Mouse (Mus musculus) liver, embryonic 13.5 days (tissue): ENCODE measurements around the gene Mab21l1. TPM values are rescaled to one million over a fixed set of nuclear protein-coding genes. Genes with fewer than 3 reads are reported as not detected.

Experiments used
- ATAC-seq: fragments of 200-750 bp; cut with Nextera tagmentation; 2 replicates; pipeline ENCODE4 v1.8.0; 2017; ENCODE audit warnings: low read depth, mild to moderate bottlenecking, moderate number of reproducible peaks, moderate library complexity
- DNase-seq: peaks from one replicate; pipeline ENCODE4 v3.0.0; 2022
- H3K27ac ChIP-seq: fragments of 300-500 bp; sonication (generic); 2 replicates; pipeline ENCODE4 v1.5.1; 2015; ENCODE audit warnings: moderate library complexity, mild to moderate bottlenecking, inconsistent platforms
- H3K27me3 ChIP-seq: fragments of 300-500 bp; sonication (generic); 2 replicates; pipeline ENCODE4 v1.6.1; 2015; ENCODE audit warnings: mild to moderate bottlenecking, inconsistent platforms
- H3K36me3 ChIP-seq: fragments of 300-500 bp; sonication (generic); 2 replicates; pipeline ENCODE4 v1.6.1; 2015; ENCODE audit warnings: mild to moderate bottlenecking, inconsistent platforms
- H3K4me1 ChIP-seq: fragments of 300-500 bp; sonication (generic); replicated peaks from 2 replicates; pipeline ENCODE4 v1.6.1; 2015; ENCODE audit warnings: inconsistent platforms
- H3K4me2 ChIP-seq: fragments of 300-500 bp; sonication (generic); 2 replicates; pipeline ENCODE4 v1.6.1; 2015; ENCODE audit warnings: inconsistent platforms, mild to moderate bottlenecking, moderate library complexity
- H3K4me3 ChIP-seq: fragments of 300-500 bp; sonication (generic); replicated peaks from 2 replicates; pipeline ENCODE4 v1.5.1; 2015; ENCODE audit warnings: mild to moderate bottlenecking, inconsistent platforms
- H3K9ac ChIP-seq: fragments of 300-500 bp; sonication (generic); 2 replicates; pipeline ENCODE4 v1.6.1; 2015; ENCODE audit warnings: mild to moderate bottlenecking, inconsistent platforms
- H3K9me3 ChIP-seq: fragments of 300-500 bp; sonication (generic); replicated peaks from 2 replicates; pipeline ENCODE4 v1.6.1; 2016; ENCODE audit warnings: inconsistent platforms
- WGBS: fragments of 180-500 bp; shearing (Covaris S2); methylation state at CpG from one replicate; pipeline ENCODE4 v1.1.7; 2015; ENCODE audit not compliant: insufficient replicate concordance; 5-methylcytosine and 5-hydroxymethylcytosine counted together
- polyA plus RNA-seq: library from polyadenylated mRNA; unstranded; fragments of >200 nt; fragmentation: Nextera tagmentation; extraction: Ambion mirVana; gene quantifications from 2 replicates; pipeline ENCODE4 v1.2.1, GENCODE M21; 2015

The Mab21l1 gene
- polyA plus RNA-seq, 1 experiment from 2014 or later: 0.25 TPM

- DNase-seq: no peak
- 71% methylated on average over 11 of the region's 11 CpGs for WGBS
- no peak overlapping the region for H3K4me2 ChIP-seq
- H3K9me3 ChIP-seq: no peaks in the 10 kb centered on the region
- H3K36me3 ChIP-seq: no peaks in the 10 kb centered on the region
- no peak overlapping the region for H3K4me3 ChIP-seq
- no peak overlapping the region for H3K9ac ChIP-seq
- no peak overlapping the region for H3K27ac ChIP-seq
- H3K27me3 ChIP-seq: no peaks in the 10 kb centered on the region
- ATAC-seq: no peak
- H3K4me1 ChIP-seq: no peaks in the 10 kb centered on the region
Observed at GRCm38 (mm10) chr3:55755805-55756601, 26.3 kb upstream of the Mab21l1 start.

GRCm38 (mm10) chr3:55756602-55757190, 25.6 kb upstream of the Mab21l1 start:
- H3K4me2 ChIP-seq: no peak overlapping the region
- H3K4me1 ChIP-seq: no peaks in the 10 kb centered on the region
- ATAC-seq: no peak
- no peak overlapping the region for H3K27ac ChIP-seq
- H3K36me3 ChIP-seq: no peaks in the 10 kb centered on the region
- 77% methylated on average over 11 of the region's 11 CpGs for WGBS
- DNase-seq: no peak
- H3K9me3 ChIP-seq: no peaks in the 10 kb centered on the region
- H3K27me3 ChIP-seq: no peaks in the 10 kb centered on the region
- H3K4me3 ChIP-seq: no peak overlapping the region
- H3K9ac ChIP-seq: no peak overlapping the region

DNA sequence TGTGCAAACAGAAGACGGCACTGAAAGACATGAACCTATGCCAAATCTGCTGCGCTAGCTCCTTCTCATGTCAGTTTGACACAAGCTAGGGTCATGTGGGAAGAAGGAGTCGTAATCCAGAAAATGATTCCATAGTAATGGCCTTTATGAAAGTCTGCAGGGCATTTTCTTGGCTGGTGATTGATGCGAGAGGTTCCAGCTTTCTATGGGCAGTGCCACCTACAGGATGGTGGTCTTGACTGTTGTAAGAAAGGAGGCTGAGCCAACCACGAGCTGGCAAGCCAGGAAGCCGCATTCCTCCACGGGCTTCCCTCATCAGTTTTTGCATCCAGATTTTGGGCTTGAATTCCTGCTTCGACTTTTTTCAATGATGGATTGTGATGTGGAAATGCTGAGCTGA, 24.0 kb upstream of the Mab21l1 start:
- no peak overlapping the region for H3K4me2 ChIP-seq
- H3K9me3 ChIP-seq: no peaks in the 10 kb centered on the region
- H3K36me3 ChIP-seq: no peaks in the 10 kb centered on the region
- no peak overlapping the region for H3K27ac ChIP-seq
- no peaks in the 10 kb centered on the region for H3K27me3 ChIP-seq
- 51% methylated on average over 8 of the region's 8 CpGs for WGBS
- no peak overlapping the region for H3K9ac ChIP-seq
- ATAC-seq (no peak), DNase-seq (no peak)
- no peaks in the 10 kb centered on the region for H3K4me1 ChIP-seq
- H3K4me3 ChIP-seq: no peak overlapping the region

DNA sequence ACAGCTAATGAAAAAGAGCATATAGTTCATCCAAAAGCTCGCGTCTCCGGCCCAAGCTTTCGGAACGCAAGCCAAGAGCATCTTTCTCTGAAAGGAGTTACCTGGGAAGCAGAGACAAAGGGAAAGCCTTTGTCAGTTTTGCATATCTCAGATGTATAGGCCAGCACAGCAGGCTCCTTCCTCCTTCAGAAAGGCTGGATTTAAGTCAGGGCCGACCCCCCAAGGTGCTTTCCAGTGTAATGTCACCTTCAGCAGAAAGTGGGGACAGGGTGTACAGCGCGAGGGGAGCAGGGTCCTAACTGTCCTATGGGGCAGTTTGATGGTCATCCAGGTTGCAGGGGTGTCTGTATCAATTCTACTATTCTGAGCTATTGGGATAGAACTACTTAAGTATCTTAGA, 18.7 kb upstream of the Mab21l1 start:
- no peaks in the 10 kb centered on the region for H3K9me3 ChIP-seq
- H3K27ac ChIP-seq: no peak overlapping the region
- H3K4me3 ChIP-seq: no peak overlapping the region
- no peak for DNase-seq
- no peak for ATAC-seq
- H3K36me3 ChIP-seq: no peaks in the 10 kb centered on the region
- no peak overlapping the region for H3K9ac ChIP-seq
- no peaks in the 10 kb centered on the region for H3K4me1 ChIP-seq
- no peaks in the 10 kb centered on the region for H3K27me3 ChIP-seq
- no peak overlapping the region for H3K4me2 ChIP-seq
- WGBS: 66% methylated on average over 8 of the region's 8 CpGs

GRCm38 (mm10) chr3:55768654-55769053, 13.7 kb upstream of the Mab21l1 start:
- H3K4me2 ChIP-seq: no peak overlapping the region
- no peaks in the 10 kb centered on the region for H3K4me1 ChIP-seq
- H3K27me3 ChIP-seq: no peaks in the 10 kb centered on the region
- H3K9ac ChIP-seq: no peak overlapping the region
- 58% methylated on average over 2 of the region's 2 CpGs for WGBS
- H3K36me3 ChIP-seq: no peaks in the 10 kb centered on the region
- no peaks in the 10 kb centered on the region for H3K9me3 ChIP-seq
- H3K4me3 ChIP-seq: no peak overlapping the region
- ATAC-seq (no peak), DNase-seq (no peak)
- H3K27ac ChIP-seq: no peak overlapping the region

DNA sequence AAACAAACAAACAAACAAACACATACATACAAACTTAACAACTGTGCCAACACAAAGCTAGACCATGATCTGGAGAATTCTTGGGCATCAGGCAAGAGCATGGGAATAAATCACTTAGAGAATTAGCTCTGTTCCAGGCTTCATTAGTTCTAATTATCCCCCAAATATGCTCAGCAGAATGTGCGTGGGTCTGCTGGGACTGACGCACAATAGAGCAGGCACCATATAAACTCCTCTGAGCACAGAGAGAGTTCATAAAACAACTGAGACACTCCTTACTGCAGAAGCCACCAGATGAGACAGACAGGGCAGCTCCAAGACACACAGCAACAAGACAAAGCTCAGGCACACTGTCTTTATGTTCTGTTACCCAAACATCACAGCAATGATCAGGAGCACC, 13.0 kb upstream of the Mab21l1 start:
- H3K4me3 ChIP-seq: no peak overlapping the region
- no peaks in the 10 kb centered on the region for H3K4me1 ChIP-seq
- 73% methylated on average over 2 of the region's 2 CpGs for WGBS
- H3K4me2 ChIP-seq: no peak overlapping the region
- DNase-seq (no peak), ATAC-seq (no peak)
- H3K9ac ChIP-seq: no peak overlapping the region
- no peaks in the 10 kb centered on the region for H3K27me3 ChIP-seq
- H3K36me3 ChIP-seq: no peaks in the 10 kb centered on the region
- no peaks in the 10 kb centered on the region for H3K9me3 ChIP-seq
- H3K27ac ChIP-seq: no peak overlapping the region

DNA sequence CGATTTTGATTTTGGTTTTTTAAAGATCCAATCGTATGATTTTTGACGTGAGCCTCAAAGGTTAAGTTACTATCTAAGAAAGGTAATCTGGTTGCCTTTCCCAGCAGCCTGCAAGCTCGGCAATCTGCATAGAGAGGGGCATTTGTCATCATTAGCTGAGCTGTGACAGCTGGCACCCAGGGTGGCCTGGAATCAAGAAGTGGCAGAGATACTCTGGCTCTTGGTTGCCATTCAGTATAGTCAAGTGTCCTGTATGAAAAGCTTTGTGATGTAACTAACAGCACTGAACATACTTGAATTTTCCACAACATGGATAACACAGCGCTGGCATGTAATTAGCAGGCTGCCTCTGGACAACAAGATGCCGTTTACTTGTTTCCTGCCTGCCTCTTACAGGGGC, 8.1 kb upstream of the Mab21l1 start:
- Histone ChIP-seq H3K36me3 (no peaks in the 10 kb centered on the region), H3K4me2 (no peak overlapping the region), H3K4me3 (no peak overlapping the region), H3K9ac (no peak overlapping the region), H3K27me3 (peaks cover 15% of the 10 kb centered on the region), H3K4me1 (no peaks in the 10 kb centered on the region), H3K9me3 (no peaks in the 10 kb centered on the region), H3K27ac (no peak overlapping the region)
- ATAC-seq (no peak), DNase-seq (no peak)
- WGBS: 59% methylated on average over 6 of the region's 6 CpGs

DNA sequence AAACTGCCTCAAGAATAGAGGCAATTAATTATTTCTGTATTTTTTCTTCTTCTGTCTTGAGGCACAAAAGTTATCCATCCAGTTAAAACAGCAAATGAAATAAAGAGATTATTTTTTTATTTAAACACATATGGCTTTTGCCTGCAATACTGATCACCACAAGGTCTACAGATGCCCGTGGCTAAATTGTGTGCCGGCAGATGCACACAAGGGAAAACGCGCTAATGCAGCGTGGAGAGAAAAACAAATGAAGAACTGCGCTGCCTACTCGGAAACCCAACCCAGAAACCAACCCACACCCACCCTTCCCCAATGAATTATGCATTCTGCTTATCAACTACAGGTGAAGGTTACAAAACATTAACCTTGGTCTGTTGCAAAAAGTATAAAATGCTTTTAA, 7.1 kb upstream of the Mab21l1 start:
- H3K4me1 ChIP-seq: peaks cover under 1% of the 10 kb centered on the region; the same call in 1 of the 2 replicates
- ATAC-seq (no peak), DNase-seq (no peak)
- 72% methylated on average over 7 of the region's 7 CpGs for WGBS
- H3K9ac ChIP-seq: no peak overlapping the region
- H3K36me3 ChIP-seq: no peaks in the 10 kb centered on the region
- H3K9me3 ChIP-seq: no peaks in the 10 kb centered on the region
- H3K27me3 ChIP-seq: peaks cover 24% of the 10 kb centered on the region
- H3K27ac ChIP-seq: no peak overlapping the region
- H3K4me2 ChIP-seq: no peak overlapping the region
- no peak overlapping the region for H3K4me3 ChIP-seq

DNA sequence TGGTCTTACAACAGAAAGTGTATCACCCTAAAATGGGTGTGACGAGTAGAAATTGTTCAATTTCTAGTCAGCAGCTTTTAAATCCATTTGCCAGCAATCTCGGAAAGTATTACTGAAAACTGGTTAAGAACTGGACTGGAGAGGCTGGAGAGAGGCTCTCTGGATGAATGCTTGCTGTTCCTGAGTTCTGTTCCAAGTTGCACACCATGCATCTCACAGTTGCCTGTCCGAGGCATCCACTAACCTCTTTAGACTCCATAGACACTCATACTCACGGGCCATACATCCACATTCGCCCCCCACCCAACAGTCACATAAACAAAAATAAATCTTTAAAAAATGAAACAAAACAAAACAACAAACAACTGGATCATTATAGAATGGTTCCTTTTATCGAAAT, 6.6 kb upstream of the Mab21l1 start:
- no peak for ATAC-seq
- Histone ChIP-seq H3K27me3 (peaks cover 29% of the 10 kb centered on the region), H3K9ac (no peak overlapping the region), H3K4me1 (peaks cover 5% of the 10 kb centered on the region; the same call in 1 of the 2 replicates), H3K9me3 (no peaks in the 10 kb centered on the region), H3K27ac (no peak overlapping the region), H3K36me3 (no peaks in the 10 kb centered on the region), H3K4me2 (no peak overlapping the region), H3K4me3 (no peak overlapping the region)
- WGBS: 70% methylated on average over 6 of the region's 6 CpGs
- no peak for DNase-seq

DNA sequence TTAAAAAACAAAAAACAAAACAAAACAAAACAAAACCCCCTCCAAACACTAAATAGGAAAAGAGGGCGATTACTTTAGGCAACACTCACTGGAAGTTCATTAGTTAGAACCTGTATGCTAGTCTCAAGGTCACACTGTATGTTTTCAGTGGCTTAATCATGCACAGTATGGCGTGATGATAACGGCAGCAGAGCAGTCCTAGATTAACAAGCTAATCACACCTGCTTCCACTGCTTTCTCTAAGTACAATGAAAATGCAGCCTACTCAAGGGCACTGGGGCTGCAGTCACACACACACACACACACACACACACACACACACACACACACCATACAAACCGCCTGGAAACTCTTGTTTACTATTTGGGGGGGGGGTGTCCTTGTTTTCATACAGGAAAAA, 4.8 kb upstream of the Mab21l1 start:
- 53% methylated on average over 4 of the region's 4 CpGs for WGBS
- no peak overlapping the region for H3K4me3 ChIP-seq
- H3K4me1 ChIP-seq: peaks cover 8% of the 10 kb centered on the region; the same call in 1 of the 2 replicates
- H3K4me2 ChIP-seq: no peak overlapping the region
- no peak for DNase-seq
- peaks cover 47% of the 10 kb centered on the region for H3K27me3 ChIP-seq
- no peaks in the 10 kb centered on the region for H3K36me3 ChIP-seq
- no peaks in the 10 kb centered on the region for H3K9me3 ChIP-seq
- ATAC-seq: no peak
- H3K27ac ChIP-seq: no peak overlapping the region
- H3K9ac ChIP-seq: no peak overlapping the region

- Histone ChIP-seq H3K4me3 (no peak overlapping the region), H3K9ac (no peak overlapping the region), H3K4me1 (peaks cover 22% of the 10 kb centered on the region), H3K4me2 (no peak overlapping the region), H3K27me3 (peaks cover 62% of the 10 kb centered on the region), H3K27ac (no peak overlapping the region), H3K36me3 (no peaks in the 10 kb centered on the region), H3K9me3 (no peaks in the 10 kb centered on the region)
- WGBS: 58% methylated on average over 8 of the region's 8 CpGs
- no peak for DNase-seq
- no peak for ATAC-seq
Observed at GRCm38 (mm10) chr3:55778764-55779730, 3.3 kb upstream of the Mab21l1 start.
